Mouse (Mus musculus) CH12F3 (cell line): ENCODE measurements at regions not wholly inside any gene's neighbourhood (a gene's known extent, or its start where the extent isn't known, plus 50 kb on each side); places are given as distances from the start of the nearest gene placed in this dataset.

Experiments used
- in situ Hi-C: fragments of 300-500 bp; cut with MboI; formaldehyde crosslinking; loops from 2 replicates; pipeline ENCODE4 v1.14.3; 2020; ENCODE audit warnings: low sequenced_read_pairs

DNA sequence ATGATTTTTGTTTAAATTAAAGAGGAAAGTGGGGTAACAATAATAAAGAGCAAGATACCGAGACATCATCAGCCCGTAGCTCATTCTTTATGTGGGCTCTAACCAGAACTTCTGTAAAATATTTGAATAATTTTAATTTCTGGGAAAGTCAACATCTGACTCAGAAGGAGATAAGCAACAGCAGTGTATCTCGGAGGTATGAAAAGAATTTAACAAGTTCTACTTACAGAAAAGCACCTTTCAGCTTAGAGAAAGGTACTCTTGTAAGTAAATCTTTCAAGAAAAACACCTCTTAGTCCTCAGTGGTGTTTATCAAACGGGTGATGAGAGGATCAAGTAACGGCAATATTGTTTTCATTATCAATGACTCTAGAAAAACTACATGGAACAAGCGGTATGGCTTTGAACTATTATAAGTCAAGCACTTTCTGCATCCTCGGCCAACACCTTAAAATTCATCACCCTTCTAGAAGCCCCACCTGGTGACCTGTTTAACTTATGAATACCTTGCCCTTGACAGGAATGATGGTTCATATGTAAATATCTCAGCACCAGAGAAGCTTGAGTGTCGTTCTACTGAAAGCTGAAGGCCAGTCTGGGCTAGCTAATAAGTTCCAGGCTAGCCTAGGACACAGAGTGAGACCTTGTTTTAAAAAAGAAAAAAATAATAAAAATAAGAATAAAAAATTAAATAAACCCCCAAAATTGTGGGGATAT is 57.7 kb upstream of the Slc39a8 start:
- in situ Hi-C loops = no loop called here

DNA sequence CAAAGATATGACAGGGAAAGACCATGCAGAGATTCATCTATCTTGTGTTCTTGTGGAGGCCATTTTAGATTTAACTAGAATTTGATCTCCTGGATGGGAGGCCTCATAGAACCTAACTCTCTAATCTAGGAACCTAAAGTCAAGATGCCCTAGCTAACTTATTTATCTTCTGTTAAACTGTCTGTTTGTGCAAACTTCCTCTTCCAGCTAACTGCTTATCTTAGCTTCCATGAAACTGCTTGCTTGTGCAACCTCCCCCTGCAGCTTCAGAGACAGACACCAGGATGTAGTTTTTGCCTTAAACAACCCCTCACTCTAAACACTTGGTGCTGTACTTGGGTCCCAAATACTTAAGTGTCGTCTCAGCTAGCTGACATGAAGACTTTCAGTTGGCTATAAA is 66.5 kb upstream of the Nfkb1 start:
- in situ Hi-C loops = no loop called here

DNA sequence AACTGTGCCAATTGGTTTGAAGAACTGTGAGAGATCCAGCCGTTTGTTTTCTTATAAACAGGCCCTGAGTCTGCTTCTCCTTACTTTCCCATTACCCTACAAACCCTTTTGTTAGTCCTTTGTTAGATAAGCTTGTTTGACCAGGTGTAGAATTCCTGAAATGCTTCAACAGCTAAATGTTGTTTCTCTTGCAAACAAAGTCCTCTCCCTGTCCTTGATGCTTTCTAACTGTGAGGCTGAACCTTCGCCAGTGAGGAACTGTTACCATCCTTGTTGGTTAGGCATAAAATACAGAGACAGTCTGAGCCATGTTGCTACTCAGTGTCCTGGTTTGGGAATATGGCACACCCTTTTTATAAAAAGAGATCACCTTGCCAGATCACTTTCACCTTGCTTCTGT is 65.5 kb upstream of the Nfkb1 start:
- in situ Hi-C loops = no loop called here

DNA sequence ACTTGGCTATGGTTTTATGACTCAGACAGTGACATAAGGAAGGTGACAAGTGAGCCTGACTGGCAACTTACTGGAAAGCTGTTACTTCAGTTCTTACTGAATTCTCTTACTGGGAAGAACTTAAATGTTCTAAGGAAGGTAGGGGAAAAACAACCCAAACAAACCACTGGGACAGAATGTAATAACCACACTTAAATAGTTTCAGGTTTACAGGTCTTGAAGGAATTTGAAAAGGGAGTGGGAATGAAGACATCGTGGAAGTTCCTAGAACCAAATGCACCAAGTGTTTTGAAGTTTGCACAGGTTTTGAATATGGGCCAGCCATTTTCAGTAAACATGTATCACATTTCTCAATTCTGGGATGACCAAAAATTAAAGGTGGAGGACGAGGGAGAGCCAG is 59.4 kb upstream of the Nfkb1 start:
- in situ Hi-C loops = no loop called here

DNA sequence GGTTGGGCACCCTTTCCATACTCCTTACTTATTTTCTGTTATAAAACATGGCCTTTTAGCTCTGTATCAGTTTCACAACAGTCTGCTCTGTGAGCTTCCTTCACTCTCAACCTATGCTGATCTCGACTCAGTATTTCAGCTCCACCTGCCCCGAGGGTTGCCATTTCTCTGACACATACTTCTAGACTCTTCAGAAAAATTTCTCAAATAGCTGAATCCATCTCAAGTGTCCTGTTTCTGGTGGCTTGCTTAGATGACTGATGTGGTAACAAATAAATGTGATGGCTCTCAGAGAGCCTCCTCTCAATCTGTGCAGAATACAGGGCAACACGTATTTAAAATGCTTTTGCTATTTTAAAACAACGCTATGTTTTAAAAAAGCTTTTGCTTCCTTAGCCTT is 54.1 kb upstream of the Nfkb1 start:
- in situ Hi-C loops = loop anchor here (25.0 kb wide), 1 partner anchor 358 kb away; no protein-coding TSS in a partner anchor
